Mouse (Mus musculus) spleen, postnatal 4 days (tissue): ENCODE results near the gene Bptf.
"Not testable (repeated sequence)": the region's sequence is repeated elsewhere in the genome, so short reads cannot be mapped to it uniquely, and the experiment has no call there.

ENCODE experiments used
- DNase-seq, 2 experiments: peaks; one replicate each; pipeline ENCODE4 v3.0.0; 2022; ENCODE audit warnings: low spot score in 2 of 2

Gene Bptf

DNA sequence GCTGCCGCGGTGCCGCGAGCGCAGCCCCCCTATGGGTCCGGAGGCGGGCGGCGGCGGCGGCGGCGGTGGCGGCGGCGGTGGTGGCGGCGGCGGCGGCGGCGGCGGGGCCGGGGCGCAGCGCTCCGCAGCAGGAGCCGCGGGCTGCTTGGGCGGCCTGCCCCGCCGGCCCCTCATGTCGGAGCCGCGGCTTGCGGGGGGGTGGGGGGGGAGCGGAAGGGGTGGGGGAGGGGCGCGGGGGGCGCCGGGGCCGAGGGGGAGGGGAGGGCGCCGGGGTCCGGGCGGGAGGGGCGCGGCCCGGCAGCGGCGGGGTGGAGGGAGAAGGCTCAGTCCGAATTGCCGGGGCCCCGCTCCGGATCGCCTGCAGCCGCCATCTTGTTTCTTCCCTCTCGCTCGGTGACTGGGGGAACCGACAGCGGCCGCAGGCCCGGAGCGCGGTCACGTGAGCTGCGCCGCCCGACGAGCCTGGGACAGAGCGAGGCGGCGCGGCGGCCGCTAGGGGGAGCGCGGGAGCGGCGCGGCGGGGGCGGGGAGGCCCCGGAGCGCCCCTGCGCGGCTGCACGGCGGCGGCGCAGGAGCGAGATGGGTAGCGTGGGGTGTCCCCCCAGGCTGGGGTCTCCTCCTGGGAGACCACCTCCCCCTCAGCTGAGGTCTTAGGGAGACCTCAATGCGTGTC is at the start of gene Bptf:
Gene Bptf (minus strand): TSS at position 379 of the 673 bp plus-strand sequence.
- peak; percentile 92 to 97 for DNase-seq

DNA sequence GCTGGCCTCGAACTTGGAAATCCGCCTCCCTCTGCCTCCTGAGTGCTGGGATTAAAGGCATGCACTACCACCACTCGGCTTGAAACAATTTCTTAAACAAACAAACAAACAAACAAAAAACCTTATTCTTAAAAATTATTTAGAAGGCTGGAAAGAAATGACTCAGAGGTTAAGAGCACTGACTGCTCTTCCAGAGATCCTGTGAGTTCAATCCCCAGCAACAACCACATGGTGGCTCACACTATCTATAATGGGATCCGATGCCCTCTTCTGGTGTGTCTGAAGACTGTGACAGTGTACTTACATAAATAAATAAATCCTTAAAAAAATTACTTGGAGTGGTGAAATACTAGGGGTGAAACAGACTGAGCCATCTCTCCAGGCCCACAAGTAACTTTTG is 29.3 kb upstream of the Bptf start:
- no peak for DNase-seq

DNA sequence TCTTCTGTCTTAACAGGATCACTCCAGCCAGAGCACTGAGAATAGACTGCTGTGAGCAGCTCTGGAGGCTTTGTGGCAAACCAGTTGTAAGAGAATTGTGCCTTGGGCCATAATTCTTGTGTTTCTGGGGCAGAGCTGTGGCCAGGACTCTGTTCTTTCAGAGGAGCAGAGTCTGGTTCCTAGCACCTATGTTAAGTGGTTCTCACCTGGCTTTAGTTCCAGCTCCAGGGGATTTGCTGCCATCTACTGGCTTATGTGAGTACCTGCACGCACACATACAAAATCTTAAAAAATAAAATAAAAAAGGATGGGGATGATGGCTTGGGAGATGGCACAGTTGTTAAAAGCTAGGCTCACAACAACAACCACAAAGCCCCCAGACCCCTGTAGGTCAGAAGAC is 27.1 kb upstream of the Bptf start:
- DNase-seq = no peak

DNA sequence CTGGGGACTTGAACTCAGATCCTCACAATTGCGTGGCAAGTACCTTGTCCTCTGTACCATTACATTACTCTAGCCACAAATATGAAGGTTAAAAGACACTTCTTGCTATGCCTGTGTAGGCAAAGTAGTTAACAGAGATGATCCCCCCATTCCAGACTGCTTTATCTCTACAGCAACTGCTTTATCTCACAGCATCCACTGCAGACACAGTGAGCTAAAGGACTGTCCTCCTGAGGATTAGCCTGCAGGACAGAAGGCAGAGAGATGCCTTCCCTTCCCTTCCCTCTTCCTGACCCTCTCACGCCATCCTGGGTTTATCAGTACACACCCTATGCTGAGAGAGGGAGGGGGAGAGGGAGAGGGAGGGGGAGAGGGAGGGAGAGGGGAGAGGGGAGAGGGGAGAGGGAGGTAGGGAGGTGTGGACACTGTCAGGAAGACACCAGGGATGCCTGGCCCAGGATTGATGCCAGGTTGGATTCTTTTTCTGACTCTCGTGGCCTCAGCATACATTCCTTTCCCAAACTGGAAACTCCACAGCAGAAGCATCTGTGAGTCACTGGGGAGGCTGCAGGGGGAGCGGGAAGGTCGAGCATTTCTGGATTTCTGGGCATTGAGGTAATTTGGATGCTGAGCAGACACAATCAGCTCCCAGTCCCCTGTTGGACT is 25.2 kb upstream of the Bptf start:
- DNase-seq = no peak

DNA sequence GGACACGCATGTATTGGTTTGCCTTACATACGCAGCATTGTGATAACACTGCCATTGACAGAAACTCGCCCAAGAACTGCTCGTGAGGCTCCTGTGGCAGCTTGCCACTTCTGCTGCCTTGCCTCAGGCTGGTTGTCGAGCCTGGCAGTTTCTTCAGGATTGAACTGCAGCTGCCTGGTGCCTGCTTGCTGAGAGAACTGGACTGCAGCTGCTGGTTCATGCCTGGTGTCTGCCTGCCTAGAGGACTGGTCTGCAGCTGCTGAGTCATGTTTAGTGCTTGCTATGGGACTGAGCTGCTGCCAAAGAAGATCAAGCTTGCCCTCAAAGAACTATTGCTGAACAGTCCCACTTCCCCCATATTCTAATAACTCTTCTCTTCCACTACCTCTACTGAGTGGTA is 23.4 kb upstream of the Bptf start:
- no peak for DNase-seq

DNA sequence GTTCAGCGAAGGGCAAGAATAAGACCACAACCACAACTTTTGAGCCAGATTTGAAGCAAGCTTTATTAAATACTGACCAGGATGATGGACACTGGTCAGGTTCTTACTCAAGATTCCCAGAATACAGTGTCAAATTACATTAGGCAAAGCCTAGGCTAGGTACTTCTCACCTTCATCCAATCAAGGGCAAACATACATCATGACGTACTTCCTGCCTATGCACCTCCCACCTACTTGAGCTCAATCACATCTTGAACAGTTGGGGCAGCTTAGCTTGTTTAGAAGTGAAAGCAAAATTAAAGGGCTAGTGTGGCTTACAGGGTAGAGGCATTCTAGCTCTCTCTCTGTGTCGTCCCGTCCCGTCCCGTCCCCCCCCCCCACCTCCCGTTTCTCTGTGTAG is 22.5 kb upstream of the Bptf start:
- DNase-seq = no peak

DNA sequence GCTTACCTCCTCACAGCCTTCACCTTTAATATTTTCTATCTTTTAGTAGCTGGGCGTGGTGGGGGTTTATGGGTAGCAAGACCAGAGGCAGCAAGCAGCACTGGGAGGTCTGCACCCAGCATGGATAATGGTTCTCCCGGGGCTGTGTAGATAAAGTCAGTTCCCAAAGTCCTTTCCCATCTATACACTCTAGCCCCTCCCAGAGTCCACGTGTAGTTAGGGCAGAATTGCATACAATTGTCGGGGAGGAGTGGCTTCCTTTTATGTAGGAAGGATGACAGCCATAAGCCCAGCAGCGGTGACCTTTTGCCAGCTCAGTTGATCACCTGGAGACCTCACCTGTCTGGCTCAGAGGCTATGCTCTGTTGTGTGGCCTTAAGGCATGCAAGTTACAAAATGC is 21.7 kb upstream of the Bptf start:
- no peak for DNase-seq

DNA sequence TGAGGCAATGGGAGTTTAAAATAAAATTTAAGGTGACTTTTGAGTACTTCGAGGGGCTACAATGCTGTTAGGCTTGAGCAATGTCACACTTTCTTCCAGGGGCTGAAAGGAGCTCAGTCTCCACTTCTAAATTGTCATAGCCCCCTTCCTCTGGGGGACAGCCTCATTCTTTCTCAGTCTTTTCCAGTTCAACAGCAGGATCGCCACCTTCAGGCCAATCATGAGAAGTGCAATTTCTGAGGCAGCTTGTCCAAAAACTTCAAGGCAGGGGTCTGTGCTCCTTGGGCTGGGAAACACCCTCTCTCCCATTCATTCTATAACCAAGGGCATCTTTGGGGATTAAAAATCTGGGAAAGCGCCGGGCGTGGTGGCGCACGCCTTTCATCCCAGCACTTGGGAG is 19.9 kb upstream of the Bptf start:
- peak in 1 of 2 experiments; percentile 71 for DNase-seq

DNA sequence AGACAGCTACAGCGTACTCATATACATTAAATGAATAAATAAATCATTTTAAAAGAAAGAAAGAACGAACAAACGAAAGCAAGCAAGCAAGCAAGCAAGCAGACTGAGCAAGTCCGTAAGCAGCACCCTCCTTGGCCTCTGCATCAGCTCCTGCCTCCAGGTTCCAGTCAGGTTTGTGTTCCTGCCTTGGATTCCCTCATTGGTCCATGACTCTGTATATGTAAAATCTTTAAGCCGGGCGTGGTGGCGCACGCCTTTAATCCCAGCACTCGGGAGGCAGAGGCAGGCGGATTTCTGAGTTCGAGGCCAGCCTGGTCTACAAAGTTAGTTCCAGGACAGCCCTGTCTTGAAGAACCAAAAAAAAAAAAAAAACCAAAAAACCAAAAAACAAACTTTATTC is 12.0 kb upstream of the Bptf start:
- not testable (repeated sequence) for DNase-seq

DNA sequence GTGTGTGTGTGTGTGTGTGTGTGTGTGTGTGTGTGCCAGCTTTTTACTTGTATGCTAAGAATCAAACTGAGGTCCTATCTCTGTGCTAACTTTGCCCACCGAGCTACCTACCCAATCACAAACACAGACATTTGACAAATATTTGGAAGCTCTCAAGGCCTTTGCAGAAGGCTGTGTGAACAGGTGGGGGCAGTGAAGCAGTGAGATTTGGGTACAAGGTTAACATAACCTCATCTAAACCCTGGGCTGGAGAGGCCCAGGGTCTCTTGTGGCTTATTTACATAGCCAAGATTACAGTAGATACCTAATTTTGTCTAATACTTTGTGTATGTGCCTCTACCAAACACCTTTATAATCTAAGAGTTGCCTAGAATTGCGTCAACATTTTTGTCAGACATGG is 10.5 kb upstream of the Bptf start:
- no peak for DNase-seq

DNA sequence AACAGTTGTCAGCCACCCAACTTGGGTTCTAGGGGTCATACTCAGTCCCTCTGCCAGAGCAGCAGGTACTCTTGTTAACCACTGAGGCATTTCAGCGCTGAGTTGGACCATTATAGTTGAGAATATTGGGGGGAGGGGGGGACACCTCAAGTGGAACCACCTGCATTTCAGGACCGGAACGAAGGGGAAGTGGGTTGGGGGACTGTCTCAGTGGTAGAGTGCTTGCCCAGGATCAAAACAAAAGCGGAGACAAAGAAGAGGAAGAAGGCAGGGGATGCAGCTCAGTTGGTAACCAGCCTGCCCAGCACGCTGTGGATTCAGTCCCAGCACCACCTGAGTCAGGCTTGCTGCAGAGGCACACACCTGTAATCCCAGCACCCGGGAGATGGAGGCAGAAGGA is 8.8 kb upstream of the Bptf start:
- DNase-seq = no peak

DNA sequence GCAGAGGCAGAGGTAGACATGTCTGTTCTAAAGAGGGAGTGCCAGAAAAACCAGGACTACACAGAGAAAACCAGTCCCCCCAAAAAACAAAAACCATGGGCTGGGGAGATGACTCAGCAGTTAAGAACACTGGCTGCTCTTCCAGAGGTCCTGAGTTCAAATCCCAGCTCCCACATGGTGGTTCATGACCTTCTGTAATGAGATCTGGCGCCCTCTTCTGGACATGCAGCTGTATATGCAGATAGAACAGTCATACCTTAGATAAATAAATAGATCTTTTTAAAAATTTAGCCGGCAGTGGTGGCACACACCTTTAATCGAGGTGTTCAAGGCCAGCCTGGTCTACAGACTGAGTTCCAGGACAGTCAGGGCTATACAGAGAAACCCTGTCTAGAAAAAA is 6.7 kb upstream of the Bptf start:
- peak; percentile 49 to 83 for DNase-seq

DNA sequence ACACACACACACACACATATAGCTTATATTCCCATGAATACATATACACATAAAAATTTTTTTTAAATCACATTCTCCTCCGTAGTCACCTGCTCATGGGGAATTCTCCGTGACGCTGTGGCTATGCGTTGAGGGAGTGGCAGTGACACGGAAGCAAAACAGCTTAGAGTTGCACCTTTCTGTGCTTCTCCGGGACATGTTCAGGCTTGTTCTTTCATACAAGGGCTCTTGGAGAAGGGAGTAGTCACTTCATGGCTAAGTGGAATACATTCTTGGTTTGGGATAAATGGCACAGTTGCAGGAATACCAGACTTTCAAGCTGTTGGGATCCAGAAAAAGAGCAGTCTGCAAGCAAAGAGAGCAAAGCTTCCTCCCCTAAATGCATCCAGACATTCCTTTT is 5.7 kb upstream of the Bptf start:
- DNase-seq = no peak

DNA sequence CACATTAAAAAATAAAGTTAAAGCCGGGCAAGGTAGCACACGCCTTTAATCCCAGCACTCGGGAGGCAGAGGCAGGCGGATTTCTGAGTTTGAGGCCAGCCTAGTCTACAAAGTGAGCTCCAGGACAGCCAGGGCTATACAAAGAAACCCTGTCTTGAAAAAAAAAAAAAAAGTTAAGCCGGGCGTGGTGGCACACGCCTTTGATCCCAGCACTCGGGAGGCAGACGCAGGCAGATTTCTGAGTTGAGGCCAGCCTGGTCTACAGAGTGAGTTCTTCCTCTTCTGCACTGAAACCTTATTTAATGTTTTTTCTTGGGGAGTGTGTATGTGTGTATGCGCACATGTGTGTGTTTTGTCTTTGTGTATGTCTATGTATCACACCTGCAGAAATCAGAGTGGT is 4.5 kb upstream of the Bptf start:
- not testable (repeated sequence) for DNase-seq

DNA sequence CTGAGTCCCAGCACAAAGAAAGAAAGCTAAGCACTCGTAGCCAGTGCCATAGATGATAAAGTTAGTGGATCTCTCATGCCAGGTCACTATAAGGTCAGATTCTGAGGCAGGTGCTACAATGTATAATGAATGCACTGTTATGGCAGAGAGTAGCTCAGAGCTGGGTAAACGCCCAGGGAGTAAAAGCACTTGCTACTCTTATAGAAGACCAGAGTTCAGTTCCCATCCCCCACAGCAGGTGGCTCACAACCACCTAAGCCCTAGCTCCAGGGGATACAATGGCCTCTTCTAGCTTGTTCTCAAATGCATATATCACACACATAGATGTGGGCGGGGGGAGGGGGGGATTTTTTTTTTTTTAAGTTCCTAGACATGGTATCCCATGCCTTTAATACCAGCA is 3.8 kb upstream of the Bptf start:
- no peak for DNase-seq

DNA sequence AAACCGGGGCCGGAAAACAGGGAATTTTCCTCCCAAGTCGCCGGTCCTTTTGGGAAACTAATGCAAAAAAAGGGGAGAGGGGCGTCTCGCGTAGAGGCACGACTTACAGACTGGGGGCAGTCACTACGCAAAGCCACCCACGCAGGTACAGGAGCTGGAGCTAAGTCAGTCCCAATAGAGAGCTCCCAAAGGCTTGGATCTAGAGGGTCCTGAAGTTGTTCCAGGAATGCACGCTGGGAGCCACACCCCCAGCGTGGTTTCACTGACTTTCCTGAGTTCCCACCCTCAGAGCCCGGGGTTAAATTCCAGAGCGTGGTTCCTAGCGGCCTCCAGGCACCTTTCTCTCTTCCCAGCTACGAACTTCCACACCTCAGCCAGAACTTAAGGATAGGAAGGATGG is 499 bp upstream of the Bptf start:
- DNase-seq = no peak

DNA sequence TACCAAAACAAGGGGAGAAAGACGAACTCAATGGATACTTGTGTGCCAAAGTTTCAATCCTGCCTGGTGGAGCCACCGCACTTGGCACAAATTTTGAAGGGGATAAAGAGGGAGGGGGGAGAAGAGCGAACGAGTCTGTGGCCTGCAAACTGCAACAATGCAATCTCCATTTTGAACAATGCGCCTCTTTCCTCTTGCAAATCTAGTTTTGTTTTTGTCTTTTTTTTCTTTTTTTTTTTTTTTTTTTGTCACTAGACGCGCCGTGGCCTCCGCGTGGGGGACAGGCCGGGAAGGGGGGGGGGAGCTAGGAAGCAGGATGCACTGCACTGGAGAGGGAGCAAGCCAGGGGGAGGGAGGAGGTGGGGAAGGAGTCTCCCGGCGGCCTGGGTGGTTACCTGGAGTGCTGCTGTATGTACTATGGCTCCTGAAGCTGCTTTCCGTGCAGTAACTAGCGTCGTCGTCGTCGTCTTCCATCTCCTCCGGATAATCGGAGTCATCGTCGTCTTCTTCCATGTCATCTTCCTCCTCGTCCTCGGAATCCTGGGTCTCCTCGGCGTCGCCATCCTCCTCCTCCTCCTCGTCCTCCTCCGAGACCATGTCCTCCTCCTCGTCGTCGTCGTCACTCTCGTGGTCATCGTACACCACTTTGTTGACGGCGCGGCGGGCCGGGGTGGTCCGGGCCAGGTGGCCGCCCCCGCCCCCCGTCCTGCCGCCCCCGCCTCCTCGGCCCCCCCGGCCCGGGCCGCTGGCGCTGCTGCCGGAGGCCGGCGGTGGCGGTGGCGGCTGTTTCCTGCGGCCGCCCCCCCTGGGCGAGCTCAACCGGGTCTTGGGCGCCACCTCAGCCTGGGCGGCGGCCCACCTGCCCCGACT is 813 bp downstream of the Bptf start:
- DNase-seq = peak; percentile 57 to 82

DNA sequence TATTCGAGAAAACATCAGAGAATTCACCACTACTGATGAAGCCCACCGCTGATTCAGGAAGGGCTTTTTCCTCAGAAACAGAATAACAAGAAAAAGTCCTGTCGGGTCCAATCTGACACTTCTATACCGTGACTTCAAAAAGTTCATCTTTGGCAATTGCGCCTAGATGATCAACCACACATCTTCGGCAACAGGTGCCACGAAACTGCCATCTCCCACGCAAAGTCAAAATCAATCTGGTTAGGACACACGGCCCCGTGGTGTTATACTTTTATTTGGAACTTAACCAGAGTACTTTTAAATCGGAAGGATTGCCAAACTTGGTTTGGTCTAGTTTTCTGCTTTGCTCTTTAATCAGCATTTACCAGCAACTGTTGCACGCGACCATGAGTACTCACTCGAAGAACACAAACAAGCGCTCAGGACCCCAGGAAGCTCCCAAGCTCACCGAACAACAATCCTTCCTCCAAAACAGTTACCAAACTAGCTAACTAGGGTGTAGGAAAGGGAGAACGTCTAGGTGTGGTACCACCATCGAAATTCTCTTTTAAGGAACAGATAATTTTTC is 1.6 kb downstream of the Bptf start:
- no peak for DNase-seq

DNA sequence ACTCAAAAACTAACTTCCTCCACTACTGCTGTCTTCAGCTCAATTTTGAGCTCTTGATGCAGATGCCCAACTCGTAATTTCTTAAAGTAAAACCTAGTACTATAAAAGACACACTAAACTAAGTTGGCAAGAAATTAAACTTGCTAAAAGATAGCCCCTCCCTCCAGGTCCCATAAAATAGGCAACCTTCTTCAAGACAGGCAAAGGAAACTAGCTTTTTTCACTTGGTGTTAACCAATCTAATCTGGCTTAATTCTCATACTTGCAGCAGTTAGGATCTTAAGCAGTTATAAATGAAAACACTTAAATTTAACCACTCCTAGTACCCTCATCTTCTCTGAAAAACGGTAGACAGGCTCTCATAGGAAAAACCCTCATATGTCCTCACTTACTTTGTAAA is 2.3 kb downstream of the Bptf start:
- DNase-seq = no peak

DNA sequence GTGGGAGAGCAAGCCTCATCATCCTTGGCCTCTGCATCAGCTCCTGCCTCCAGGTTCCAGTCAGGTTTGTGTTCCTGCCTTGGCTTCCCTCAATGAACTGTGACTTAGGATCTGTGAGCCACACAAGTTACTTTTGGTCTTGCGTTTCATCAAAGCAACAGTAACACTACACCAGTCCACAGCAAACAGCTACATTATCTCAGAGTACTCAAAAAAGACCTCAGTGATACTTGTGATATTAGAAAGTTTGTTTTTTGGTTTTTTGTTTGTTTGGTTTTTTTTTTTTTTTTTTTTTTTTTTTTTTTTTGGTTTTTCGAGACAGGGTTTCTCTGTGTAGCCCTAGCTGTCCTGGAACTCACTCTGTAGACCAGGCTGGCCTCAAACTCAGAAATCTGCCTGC is 5.2 kb downstream of the Bptf start:
- DNase-seq = not testable (repeated sequence)

DNA sequence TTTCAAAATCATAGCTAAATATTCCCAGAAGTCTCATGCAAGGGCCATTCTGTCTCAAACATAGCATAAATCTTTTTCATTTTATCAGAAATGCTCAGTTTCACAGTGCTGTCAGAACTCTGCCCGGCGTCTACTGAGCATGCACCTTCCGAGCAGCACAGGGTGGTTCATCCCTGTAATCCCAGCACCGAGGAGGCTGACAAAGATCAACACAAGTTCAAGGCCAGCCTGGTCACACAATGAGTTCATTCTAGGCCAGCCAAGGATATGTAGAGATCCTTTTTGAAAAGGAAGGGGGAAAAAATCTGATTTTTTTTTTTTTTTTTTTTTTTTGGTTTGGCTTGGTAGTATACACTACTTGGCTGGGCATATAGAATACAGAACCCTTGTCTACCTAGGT is 6.9 kb downstream of the Bptf start:
- DNase-seq = no peak

DNA sequence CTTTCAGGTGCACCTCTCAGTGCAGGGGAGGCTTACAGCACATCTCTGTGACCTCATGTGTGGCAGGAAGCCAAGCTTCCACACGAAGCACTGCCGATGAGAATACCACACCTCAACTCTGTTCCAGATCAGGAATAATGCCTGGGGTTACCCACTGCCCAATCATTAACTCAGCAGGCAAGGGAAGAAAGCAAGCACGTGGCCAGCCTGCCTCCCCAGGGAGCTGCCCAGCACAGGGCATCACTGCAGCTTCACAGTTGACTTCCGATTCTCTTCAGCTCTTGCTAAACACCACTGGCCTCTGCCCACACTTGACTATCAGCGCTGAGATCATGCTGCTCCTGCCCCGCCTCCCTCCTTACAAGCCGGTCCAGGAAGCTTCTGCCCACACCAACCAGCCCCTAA is 7.6 kb downstream of the Bptf start:
- DNase-seq = peak in 1 of 2 experiments; percentile 49
